Mouse (Mus musculus): ENCODE data around the gene Asgr1.

- TF ChIP-seq ELF1 (IDR thresholded peaks at IDR 0.05; ENCODE audit: low read depth, low read length) (no peak), RAD21 (IDR thresholded peaks at IDR 0.05; ENCODE audit: low read depth, low read length) (no peak), CTCF (IDR thresholded peaks at IDR 0.05 in 2 of 3, conservative IDR thresholded peaks at IDR 0.05 in 1 of 3; ENCODE audit: control insufficient read depth in 1 of 3, insufficient read depth in 1 of 3, low read depth in 2 of 3, low read length in 3 of 3, poor library complexity in 1 of 3, severe bottlenecking in 1 of 3) (no peak), POLR2A (IDR thresholded peaks at IDR 0.05; ENCODE audit: control insufficient read depth in 1 of 2, insufficient read depth in 1 of 2, low read depth in 1 of 2, low read length in 2 of 2, poor library complexity in 1 of 2) (no peak), TAL1 (IDR thresholded peaks at IDR 0.05; ENCODE audit: low read length) (no peak), SMC3 (IDR thresholded peaks at IDR 0.05; ENCODE audit: low read depth, low read length) (no peak)
These were observed 40.5 kb upstream of the Asgr1 start for GRCm38 (mm10) chr11:70013408-70013807.
